Mouse (Mus musculus) neural tube, embryonic 10.5 days (tissue): Measurements from ENCODE around the gene Saysd1.
"Not testable (repeated sequence)": the region's sequence is repeated elsewhere in the genome, so short reads cannot be mapped to it uniquely, and the experiment has no call there.

Source experiments
- DNase-seq: peaks from one replicate; pipeline ENCODE4 v3.0.0-alpha.2; 2017; ENCODE audit warnings: low spot score; ENCODE audit errors: extremely low spot score

Saysd1 gene

GRCm38 (mm10) chr14:20041836-20042235 is 96.5 kb downstream of the Saysd1 start:
- no peak for DNase-seq

- DNase-seq = no peak
Measured at GRCm38 (mm10) chr14:20040976-20041375, 97.4 kb downstream of the Saysd1 start.

- no peak for DNase-seq
Measured at GRCm38 (mm10) chr14:20039795-20040194, 98.5 kb downstream of the Saysd1 start.

GRCm38 (mm10) chr14:20032738-20033116 is 105.6 kb downstream of the Saysd1 start:
- DNase-seq = no peak

- no peak for DNase-seq
Measured at GRCm38 (mm10) chr14:20032016-20032737, 106.2 kb downstream of the Saysd1 start.

DNA sequence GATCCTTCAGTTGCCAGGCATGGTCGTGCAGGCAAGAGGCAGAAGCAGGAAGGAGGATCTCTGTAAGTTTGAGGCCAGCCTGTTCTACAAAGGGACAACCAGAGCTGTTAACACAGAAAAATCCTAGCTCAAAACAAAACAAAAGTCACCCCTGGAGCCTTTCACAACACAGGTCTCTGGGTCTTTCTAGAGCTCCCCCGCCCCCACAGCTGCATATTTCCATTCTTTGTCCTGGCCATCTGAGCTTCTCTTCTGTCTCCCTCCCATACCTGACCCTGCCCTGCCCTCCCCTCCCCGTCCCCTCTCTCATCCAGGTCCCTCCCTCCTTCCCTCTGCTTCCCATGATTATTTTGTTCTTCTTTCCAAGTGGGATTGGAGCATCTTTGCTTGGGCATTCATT is 108.7 kb downstream of the Saysd1 start:
- no peak for DNase-seq

- DNase-seq = not testable (repeated sequence)
Measured at GRCm38 (mm10) chr14:20027475-20027874, 110.9 kb downstream of the Saysd1 start.
